Comparison of ENCODE assay signal across 9 mouse cellular contexts in the genomic region with DNA sequence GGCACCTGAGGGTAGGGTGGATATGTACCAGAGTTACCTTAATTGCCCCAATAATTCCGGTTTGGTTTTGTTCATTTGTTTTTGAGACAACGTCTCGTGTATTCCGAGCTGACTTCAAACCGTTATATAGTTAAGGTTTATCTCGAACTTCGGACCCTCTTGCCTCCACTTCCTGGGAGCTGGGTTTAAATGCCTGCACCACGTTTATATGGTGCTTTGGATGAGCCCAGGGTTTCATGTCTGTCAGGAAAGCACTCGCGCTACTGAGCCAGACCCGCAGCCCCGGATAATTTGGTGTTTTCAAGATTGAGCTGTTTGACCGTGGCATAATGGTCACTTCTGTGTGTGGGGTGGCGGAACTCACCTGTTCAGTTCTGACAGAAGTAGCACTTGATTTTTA. TPM values are rescaled to one million over a fixed set of nuclear protein-coding genes. Genes with fewer than 3 reads are reported as not detected.
DNase-seq lines count a peak whose midpoint lies in the region; ATAC-seq and TF ChIP-seq lines count a peak whose summit lies in the region.
"Had no signal": no experiment of that assay in that cellular context is flagged by ENCODE, and none has a peak within 500 bp of the region (broad histone marks: within the 10 kb centered on the region; RNA-seq: fewer than 3 reads in every experiment).

No protein-coding gene starts in this region.

- peaks cover 14% of the 10 kb centered on the region for H3K4me1 ChIP-seq in heart, embryonic 12.5 days (replicated peaks)
- peaks cover 4 to 22% of the 10 kb centered on the region in 2 experiments; a peak in 3 of 4 replicates for H3K4me1 ChIP-seq in CH12.LX (ENCODE audit: control insufficient read depth in 1 of 2, insufficient read depth in 2 of 2)
- peaks cover 16% of the 10 kb centered on the region for H3K4me1 ChIP-seq in forebrain, embryonic 12.5 days
- H3K4me1 ChIP-seq in liver, embryonic 16.5 days (ENCODE audit: control insufficient read depth, low read depth, low read length): peaks cover 15% of the 10 kb centered on the region

- H3K27me3 ChIP-seq in heart, embryonic 12.5 days (replicated peaks): peaks cover 5% of the 10 kb centered on the region; the same call in 1 of the 2 replicates
- H3K27me3 ChIP-seq in CH12.LX (replicated peaks): no peaks in the 10 kb centered on the region
- peaks cover 10% of the 10 kb centered on the region; the same call in 1 of the 2 replicates for H3K27me3 ChIP-seq in forebrain, embryonic 12.5 days
- H3K27me3 ChIP-seq in liver, embryonic 16.5 days (ENCODE audit: control insufficient read depth, insufficient read depth, low read depth, low read length): no peaks in the 10 kb centered on the region
- H3K27me3 ChIP-seq: Patski had no signal

- no peak for TF ChIP-seq RAD21 in CH12.LX (IDR thresholded peaks at IDR 0.05; ENCODE audit: low read depth, low read length)

- no peak for TF ChIP-seq EP300 in CH12.LX (IDR thresholded peaks at IDR 0.05; ENCODE audit: low read length)

- no peak for TF ChIP-seq CTCF in CH12.LX (conservative IDR thresholded peaks at IDR 0.05 in 1 of 2, IDR thresholded peaks at IDR 0.05 in 1 of 2; ENCODE audit: low read depth in 2 of 2, low read length in 2 of 2)

- H3K36me3 ChIP-seq in heart, embryonic 12.5 days: peaks cover 26% of the 10 kb centered on the region
- peaks cover 18 to 39% of the 10 kb centered on the region in 2 experiments for H3K36me3 ChIP-seq in CH12.LX (replicated peaks in 1 of 2; ENCODE audit: control insufficient read depth in 1 of 2, insufficient read depth in 1 of 2, low read length in 1 of 2)
- peaks cover 28% of the 10 kb centered on the region for H3K36me3 ChIP-seq in forebrain, embryonic 12.5 days (replicated peaks)
- peaks cover 9% of the 10 kb centered on the region for H3K36me3 ChIP-seq in liver, embryonic 16.5 days (ENCODE audit: control insufficient read depth, insufficient read depth)

- H3K4me2 ChIP-seq in heart, embryonic 12.5 days: peak overlapping the region; percentile 95
- H3K4me2 ChIP-seq in CH12.LX (ENCODE audit: insufficient read depth, low read depth, poor library complexity, severe bottlenecking): peak overlapping the region; percentile 99
- peak overlapping the region; percentile 78 for H3K4me2 ChIP-seq in forebrain, embryonic 12.5 days
- H3K4me2 ChIP-seq in liver, embryonic 16.5 days (ENCODE audit: low read depth, low read length): peak overlapping the region; percentile 82

- H3K4me3 ChIP-seq in heart, embryonic 12.5 days: peak overlapping the region; percentile 76
- peak overlapping the region; percentile 70 to 93 (median 93) for H3K4me3 ChIP-seq in CH12.LX (replicated peaks in 1 of 3; ENCODE audit: low read depth in 2 of 3, low read length in 2 of 3, poor library complexity in 1 of 3)
- peak overlapping the region; percentile 94 for H3K4me3 ChIP-seq in forebrain, embryonic 12.5 days (replicated peaks)
- H3K4me3 ChIP-seq in liver, embryonic 16.5 days (ENCODE audit: low read depth, low read length): peak overlapping the region; percentile 93

- intact Hi-C loops in gastrocnemius, postnatal 14 days (cut with DNase I; ENCODE audit: low total_unique reads): no loop called here

- H3K27ac ChIP-seq in heart, embryonic 12.5 days (ENCODE audit: poor library complexity, severe bottlenecking): no peak overlapping the region
- no peak overlapping the region for H3K27ac ChIP-seq in CH12.LX (ENCODE audit: insufficient read depth, low read depth)
- no peak overlapping the region for H3K27ac ChIP-seq in forebrain, embryonic 12.5 days
- peak overlapping the region; percentile 54 for H3K27ac ChIP-seq in liver, embryonic 16.5 days (ENCODE audit: low read length)

- no peak for TF ChIP-seq POLR2A in CH12.LX (IDR thresholded peaks at IDR 0.05; ENCODE audit: low read depth, low read length)

- in situ Hi-C loops in CH12.LX (cut with MboI; ENCODE audit: low pct_ligation_motif_present, low pct_unique_long_range_greater_than_20kb, low sequenced_read_pairs): no loop called here

- H3K9ac ChIP-seq in heart, embryonic 12.5 days: peak overlapping the region; percentile 89
- H3K9ac ChIP-seq in CH12.LX (ENCODE audit: insufficient read depth, low read depth): peak overlapping the region; percentile 57
- peak overlapping the region; percentile 92 for H3K9ac ChIP-seq in forebrain, embryonic 12.5 days
- H3K9ac ChIP-seq in liver, embryonic 16.5 days (ENCODE audit: low read depth, low read length): peak overlapping the region; percentile 92

- dilution Hi-C loops in CH12.LX (cut with MboI; ENCODE audit: extremely low pct_ligation_motif_present, extremely low pct_unique_long_range_greater_than_20kb, low sequenced_read_pairs): no loop called here

- H3K79me2 ChIP-seq in CH12.LX (replicated peaks; ENCODE audit: control insufficient read depth, extremely low read depth, insufficient read depth, poor library complexity, severe bottlenecking): peaks cover 48% of the 10 kb centered on the region

- 2% methylated on average over 14 of the region's 14 CpGs for WGBS in heart, embryonic 12.5 days
- WGBS in forebrain, embryonic 12.5 days: 2% methylated on average over 14 of the region's 14 CpGs
- under 1% methylated on average over 14 of the region's 14 CpGs for WGBS in liver, embryonic 16.5 days (ENCODE audit: insufficient replicate concordance)

- DNase-seq in heart, adult 9 months (ENCODE audit: low spot score in 2 of 2): no peak
- DNase-seq in CH12.LX (ENCODE audit: extremely low read depth): no peak
- DNase-seq in layer of hippocampus, adult 8-10 months (ENCODE audit: low spot score in 2 of 2): no peak
- DNase-seq in cerebellum, postnatal 10 days: no peak
- DNase-seq in gastrocnemius, postnatal 14 days: no peak

- ATAC-seq in heart, embryonic 12.5 days (ENCODE audit: insufficient number of reproducible peaks, low FRiP score): no peak
- no peak for ATAC-seq in forebrain, embryonic 12.5 days (ENCODE audit: low FRiP score)
- no peak for ATAC-seq in liver, embryonic 16.5 days (ENCODE audit: low read depth)

- H3K9me3 ChIP-seq in heart, embryonic 12.5 days (replicated peaks): no peaks in the 10 kb centered on the region
- no peaks in the 10 kb centered on the region for H3K9me3 ChIP-seq in CH12.LX (replicated peaks; ENCODE audit: low read length)
- no peaks in the 10 kb centered on the region for H3K9me3 ChIP-seq in forebrain, embryonic 12.5 days
- no peaks in the 10 kb centered on the region for H3K9me3 ChIP-seq in liver, embryonic 16.5 days (replicated peaks; ENCODE audit: control insufficient read depth, low read length)

TF ChIP-seq in CH12.LX, 34 proteins besides CTCF, POLR2A, EP300 and RAD21 (continues in another document):
- no peak for TF ChIP-seq USF2 (conservative IDR thresholded peaks at IDR 0.05; ENCODE audit: low read depth, low read length)
- TF ChIP-seq MYC (IDR thresholded peaks at IDR 0.05; ENCODE audit: low read depth, low read length): no peak
- TF ChIP-seq JUN (IDR thresholded peaks at IDR 0.05; ENCODE audit: insufficient read depth, low read depth, low read length): no peak
- no peak for TF ChIP-seq ZKSCAN1 (IDR thresholded peaks at IDR 0.05; ENCODE audit: borderline replicate concordance, low read depth, low read length)
- no peak for TF ChIP-seq HCFC1 (IDR thresholded peaks at IDR 0.05; ENCODE audit: low read depth, low read length)
- TF ChIP-seq MAX (IDR thresholded peaks at IDR 0.05; ENCODE audit: low read length): no peak
- no peak for TF ChIP-seq E2F4 (IDR thresholded peaks at IDR 0.05; ENCODE audit: insufficient replicate concordance, low read depth, low read length)
- no peak for TF ChIP-seq ZMIZ1 (IDR thresholded peaks at IDR 0.05; ENCODE audit: low read depth, low read length)
- TF ChIP-seq UBTF (IDR thresholded peaks at IDR 0.05; ENCODE audit: low read depth, low read length): no peak
- no peak for TF ChIP-seq SIN3A (IDR thresholded peaks at IDR 0.05; ENCODE audit: low read length)

RNA-seq across cellular contexts. Expression of a gene that starts 2.3 kb away (rescaled TPM):
- 113 and 114 TPM in 2 replicates for polyA plus RNA-seq in heart, embryonic 12.5 days (2016; fragmentation: Nextera tagmentation; extraction: Ambion mirVana)
- total RNA-seq in CH12.LX (2012; rRNA removed) (146 and 218 TPM in 2 replicates), CH12.LX (2014; rRNA removed) (189 and 212 TPM in 2 replicates)
- polyA plus RNA-seq in CH12.LX (2012; ENCODE audit: insufficient read length, low read depth): 189 and 207 TPM in 2 replicates
- polyA plus RNA-seq in forebrain, embryonic 12.5 days (2016; fragmentation: Nextera tagmentation; extraction: Ambion mirVana): 227 and 231 TPM in 2 replicates
- polyA plus RNA-seq in liver, embryonic 16.5 days (2015; fragmentation: Nextera tagmentation; extraction: Ambion mirVana): 65.7 and 75.6 TPM in 2 replicates
- 10 to 100 TPM; 31.0 to 43.2 (median 33.4) TPM for total RNA-seq in layer of hippocampus, adult 8-10 months (2022)
- 10 to 100 TPM; 17.3 to 17.9 TPM for total RNA-seq in gastrocnemius, postnatal 14 days (2021)

RNA-seq across cellular contexts. Expression of a gene that starts 17.7 kb away (rescaled TPM):
- not detected in 2 replicates for polyA plus RNA-seq in heart, embryonic 12.5 days (2016; fragmentation: Nextera tagmentation; extraction: Ambion mirVana)
- not detected in 2 replicates for total RNA-seq in CH12.LX (2012; rRNA removed)
- total RNA-seq in CH12.LX (2014; rRNA removed): not detected in 2 replicates
- polyA plus RNA-seq in CH12.LX (2012; ENCODE audit: insufficient read length, low read depth): not detected in 2 replicates
- not detected in 2 replicates for polyA plus RNA-seq in forebrain, embryonic 12.5 days (2016; fragmentation: Nextera tagmentation; extraction: Ambion mirVana)
- polyA plus RNA-seq in liver, embryonic 16.5 days (2015; fragmentation: Nextera tagmentation; extraction: Ambion mirVana): not detected in 2 replicates
- not detected for total RNA-seq in layer of hippocampus, adult 8-10 months (2022)
- total RNA-seq in gastrocnemius, postnatal 14 days (2021): not detected
- polyA plus RNA-seq: Patski had no signal

RNA-seq across cellular contexts. Expression of a gene that starts 18.4 kb away (rescaled TPM):
- polyA plus RNA-seq in heart, embryonic 12.5 days (2016; fragmentation: Nextera tagmentation; extraction: Ambion mirVana): 70.2 and 70.7 TPM in 2 replicates
- total RNA-seq in CH12.LX (2012; rRNA removed) (75.0 and 113 TPM in 2 replicates), CH12.LX (2014; rRNA removed) (101 and 120 TPM in 2 replicates)
- 112 and 123 TPM in 2 replicates for polyA plus RNA-seq in CH12.LX (2012; ENCODE audit: insufficient read length, low read depth)
- polyA plus RNA-seq in forebrain, embryonic 12.5 days (2016; fragmentation: Nextera tagmentation; extraction: Ambion mirVana): 63.7 and 64.3 TPM in 2 replicates
- 68.0 and 70.3 TPM in 2 replicates for polyA plus RNA-seq in liver, embryonic 16.5 days (2015; fragmentation: Nextera tagmentation; extraction: Ambion mirVana)
- 10 to 100 TPM; 52.9 to 61.0 (median 54.6) TPM for total RNA-seq in layer of hippocampus, adult 8-10 months (2022)
- 10 to 100 TPM; 23.9 to 24.3 TPM for total RNA-seq in gastrocnemius, postnatal 14 days (2021)

RNA-seq across cellular contexts. Expression of a gene that starts 48.3 kb away (rescaled TPM):
- polyA plus RNA-seq in heart, embryonic 12.5 days (2016; fragmentation: Nextera tagmentation; extraction: Ambion mirVana): 13.3 and 15.5 TPM in 2 replicates
- total RNA-seq in CH12.LX (2012; rRNA removed): 2.3 and 2.4 TPM in 2 replicates
- 5.5 and 5.9 TPM in 2 replicates for total RNA-seq in CH12.LX (2014; rRNA removed)
- polyA plus RNA-seq in CH12.LX (2012; ENCODE audit: insufficient read length, low read depth): 2.3 and 2.5 TPM in 2 replicates
- 13.3 and 15.9 TPM in 2 replicates for polyA plus RNA-seq in forebrain, embryonic 12.5 days (2016; fragmentation: Nextera tagmentation; extraction: Ambion mirVana)
- 4.9 and 5.4 TPM in 2 replicates for polyA plus RNA-seq in liver, embryonic 16.5 days (2015; fragmentation: Nextera tagmentation; extraction: Ambion mirVana)
- 10 to 100 TPM; 15.4 to 17.4 (median 17.3) TPM for total RNA-seq in layer of hippocampus, adult 8-10 months (2022)
- total RNA-seq in gastrocnemius, postnatal 14 days (2021): 1 to 10 TPM; 6.9 to 7.6 TPM
